In the genomic region with DNA sequence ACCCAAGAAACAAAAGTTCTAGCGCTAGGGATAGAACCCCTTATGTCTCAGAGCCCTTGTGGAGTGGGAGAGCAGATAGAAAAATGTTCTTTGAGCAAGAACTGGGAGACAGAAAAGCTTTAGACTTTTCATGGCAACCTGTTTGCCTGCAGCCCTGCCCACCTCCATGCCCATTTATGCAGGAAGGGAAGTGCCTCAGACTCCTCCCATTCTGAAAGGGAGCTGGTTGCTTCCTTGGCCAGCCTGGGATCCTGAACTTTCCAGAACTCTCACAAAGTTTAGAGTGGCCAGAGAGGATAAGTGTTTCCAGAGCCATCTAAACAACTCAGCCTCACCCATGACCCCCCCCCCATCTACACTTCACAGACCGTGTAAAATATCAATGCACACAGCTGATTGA, we compare ENCODE assay signal across 12 mouse cellular contexts. TPM values are rescaled to one million over a fixed set of nuclear protein-coding genes. Genes with fewer than 3 reads are reported as not detected.
DNase-seq lines count a peak whose midpoint lies in the region; ATAC-seq and TF ChIP-seq lines count a peak whose summit lies in the region.
"Had no signal": no experiment of that assay in that cellular context is flagged by ENCODE, and none has a peak within 500 bp of the region (broad histone marks: within the 10 kb centered on the region; RNA-seq: fewer than 3 reads in every experiment).

No protein-coding gene starts in this region.

- peaks cover 21% of the 10 kb centered on the region for H3K4me1 ChIP-seq in bone marrow macrophage, adult 2 months (ENCODE audit: control insufficient read depth, insufficient read depth, low read length)
- H3K4me1 ChIP-seq in intestine, postnatal 0 days (replicated peaks; ENCODE audit: control insufficient read depth, insufficient read depth, low read length) = peaks cover 19% of the 10 kb centered on the region; the same call in 1 of the 2 replicates
- H3K4me1 ChIP-seq in midbrain, embryonic 13.5 days (replicated peaks) = peaks cover 9% of the 10 kb centered on the region; the same call in 1 of the 2 replicates

- no peak for DNase-seq in layer of hippocampus, adult 2 months (ENCODE audit: low spot score in 2 of 2)
- DNase-seq in layer of hippocampus, adult 9-10 months (ENCODE audit: low spot score) = no peak
- peak; percentile 60 for DNase-seq in lung, postnatal 25 days (ENCODE audit: low spot score)
- no peak for DNase-seq in layer of hippocampus, adult 11-12 months (ENCODE audit: low spot score)
- DNase-seq: layer of hippocampus, postnatal 36 days had no signal

- peaks cover 50% of the 10 kb centered on the region for H3K36me3 ChIP-seq in intestine, postnatal 0 days (ENCODE audit: control insufficient read depth, insufficient read depth)
- peaks cover 42% of the 10 kb centered on the region for H3K36me3 ChIP-seq in midbrain, embryonic 13.5 days

- H3K4me3 ChIP-seq in layer of hippocampus, adult 2 months = no peak overlapping the region
- H3K4me3 ChIP-seq in bone marrow macrophage, adult 2 months (ENCODE audit: insufficient read depth, low read length) = peak overlapping the region; percentile 76
- peak overlapping the region; percentile 37 for H3K4me3 ChIP-seq in intestine, postnatal 0 days (ENCODE audit: low read depth, low read length)
- no peak overlapping the region for H3K4me3 ChIP-seq in midbrain, embryonic 13.5 days (replicated peaks)

- no peaks in the 10 kb centered on the region for H3K9me3 ChIP-seq in intestine, postnatal 0 days (ENCODE audit: control insufficient read depth)
- no peaks in the 10 kb centered on the region for H3K9me3 ChIP-seq in midbrain, embryonic 13.5 days

- 0 out of 2 replicates have a peak overlapping the region, but pooled peaks have one; percentile 24 for H3K9ac ChIP-seq in intestine, postnatal 0 days (ENCODE audit: low read depth, low read length)
- H3K9ac ChIP-seq in midbrain, embryonic 13.5 days (replicated peaks) = no peak overlapping the region

- no peaks in the 10 kb centered on the region for H3K27me3 ChIP-seq in intestine, postnatal 0 days (replicated peaks; ENCODE audit: control insufficient read depth, insufficient read depth, low read length)
- H3K27me3 ChIP-seq in midbrain, embryonic 13.5 days = peaks cover 43% of the 10 kb centered on the region

- H3K27ac ChIP-seq in layer of hippocampus, adult 2 months = peak overlapping the region; percentile 80
- H3K27ac ChIP-seq in bone marrow macrophage, adult 2 months (ENCODE audit: insufficient read depth, low read depth, low read length) = peak overlapping the region; percentile 87
- peak overlapping the region; percentile 91 for H3K27ac ChIP-seq in intestine, postnatal 0 days (ENCODE audit: low read depth, low read length)
- H3K27ac ChIP-seq in midbrain, embryonic 13.5 days = no peak overlapping the region

- no peak for TF ChIP-seq POLR2A in bone marrow macrophage, adult 2 months (IDR thresholded peaks at IDR 0.05; ENCODE audit: borderline replicate concordance, low read depth, low read length)

- ATAC-seq in intestine, postnatal 0 days = no peak
- no peak for ATAC-seq in erythroblast, adult 5-6 weeks (replicated peaks; ENCODE audit: low FRiP score, poor library complexity, severe bottlenecking)
- ATAC-seq in midbrain, embryonic 13.5 days = no peak

- 13% methylated on average over 2 of the region's 2 CpGs for WGBS in intestine, postnatal 0 days
- 33% methylated on average over 2 of the region's 2 CpGs for WGBS in midbrain, embryonic 13.5 days

- TF ChIP-seq CTCF in layer of hippocampus, adult 2 months (conservative IDR thresholded peaks at IDR 0.05) = no peak
- no peak for TF ChIP-seq CTCF in bone marrow macrophage, adult 2 months (IDR thresholded peaks at IDR 0.05; ENCODE audit: low read depth, low read length)
- no peak for TF ChIP-seq CTCF in intestine, postnatal 0 days (IDR thresholded peaks at IDR 0.05; ENCODE audit: low read depth)

- H3K4me2 ChIP-seq in intestine, postnatal 0 days (replicated peaks; ENCODE audit: low read depth) = peak overlapping the region; percentile 66
- H3K4me2 ChIP-seq in midbrain, embryonic 13.5 days (replicated peaks) = no peak overlapping the region

RNA-seq across cellular contexts. Expression of gene Tor4a, which starts 0.5 kb away (rescaled TPM):
- total RNA-seq in layer of hippocampus, adult 2 months (2021) = 1 to 10 TPM; 2.2 to 3.0 TPM
- 72.2 and 73.2 TPM in 2 replicates for polyA plus RNA-seq in bone marrow macrophage, adult 2 months (2012; ENCODE audit: insufficient read depth, insufficient read length, missing spikeins)
- polyA plus RNA-seq in intestine, postnatal 0 days (2015; fragmentation: Nextera tagmentation; extraction: Ambion mirVana) = 12.0 and 12.6 TPM in 2 replicates
- 3.1 and 5.0 TPM in 2 replicates for total RNA-seq in erythroblast, adult 5-6 weeks (2015; ENCODE audit: low replicate concordance)
- total RNA-seq in erythroblast, adult 5-6 weeks (2017; ENCODE audit: low replicate concordance) = 6.7 and 7.4 TPM in 2 replicates
- polyA plus RNA-seq in midbrain, embryonic 13.5 days (2015; fragmentation: Nextera tagmentation; extraction: Ambion mirVana) = 1.1 and 1.2 TPM in 2 replicates

RNA-seq across cellular contexts. Expression of gene Nelfb, which starts 14.1 kb away (rescaled TPM):
- total RNA-seq in layer of hippocampus, adult 2 months (2021) = 10 to 100 TPM; 57.0 to 58.5 TPM
- 33.3 and 35.7 TPM in 2 replicates for polyA plus RNA-seq in bone marrow macrophage, adult 2 months (2012; ENCODE audit: insufficient read depth, insufficient read length, missing spikeins)
- 41.4 and 45.6 TPM in 2 replicates for polyA plus RNA-seq in intestine, postnatal 0 days (2015; fragmentation: Nextera tagmentation; extraction: Ambion mirVana)
- 0.77 and 6.1 TPM in 2 replicates for total RNA-seq in erythroblast, adult 5-6 weeks (2015; ENCODE audit: low replicate concordance)
- 19.5 and 25.7 TPM in 2 replicates for total RNA-seq in erythroblast, adult 5-6 weeks (2017; ENCODE audit: low replicate concordance)
- 113 and 117 TPM in 2 replicates for polyA plus RNA-seq in midbrain, embryonic 13.5 days (2015; fragmentation: Nextera tagmentation; extraction: Ambion mirVana)

RNA-seq across cellular contexts. Expression of gene Nrarp, which starts 16.6 kb away (rescaled TPM):
- total RNA-seq in layer of hippocampus, adult 2 months (2021) = 10 to 100 TPM; 21.3 to 21.9 TPM
- not detected in 2 replicates for polyA plus RNA-seq in bone marrow macrophage, adult 2 months (2012; ENCODE audit: insufficient read depth, insufficient read length, missing spikeins)
- 15.9 and 16.5 TPM in 2 replicates for polyA plus RNA-seq in intestine, postnatal 0 days (2015; fragmentation: Nextera tagmentation; extraction: Ambion mirVana)
- not detected in 2 replicates for total RNA-seq in erythroblast, adult 5-6 weeks (2015; ENCODE audit: low replicate concordance)
- 0.51 TPM in 1 of 2 replicates, not detected in the other for total RNA-seq in erythroblast, adult 5-6 weeks (2017; ENCODE audit: low replicate concordance)
- polyA plus RNA-seq in midbrain, embryonic 13.5 days (2015; fragmentation: Nextera tagmentation; extraction: Ambion mirVana) = 26.8 and 33.9 TPM in 2 replicates

RNA-seq across cellular contexts. Expression of gene Stpg3, which starts 17.2 kb away (rescaled TPM):
- under 1 TPM in 1 of 2 experiments, not detected in 1; 0.33 TPM for total RNA-seq in layer of hippocampus, adult 2 months (2021)
- not detected in 2 replicates for polyA plus RNA-seq in bone marrow macrophage, adult 2 months (2012; ENCODE audit: insufficient read depth, insufficient read length, missing spikeins)
- polyA plus RNA-seq in intestine, postnatal 0 days (2015; fragmentation: Nextera tagmentation; extraction: Ambion mirVana) = not detected in 2 replicates
- not detected in 2 replicates for total RNA-seq in erythroblast, adult 5-6 weeks (2015; ENCODE audit: low replicate concordance)
- total RNA-seq in erythroblast, adult 5-6 weeks (2017; ENCODE audit: low replicate concordance) = 0.34 TPM in 1 of 2 replicates, not detected in the other
- not detected in 2 replicates for polyA plus RNA-seq in midbrain, embryonic 13.5 days (2015; fragmentation: Nextera tagmentation; extraction: Ambion mirVana)
- total RNA-seq: gastrocnemius, postnatal 10 days; layer of hippocampus, postnatal 36 days had no signal
- polyA plus RNA-seq: cortical plate, adult 2 months; neural tube, embryonic 14.5 days had no signal

RNA-seq across cellular contexts. Expression of gene Fam166a, which starts 21.4 kb away (rescaled TPM):
- not detected for total RNA-seq in layer of hippocampus, adult 2 months (2021)
- polyA plus RNA-seq in bone marrow macrophage, adult 2 months (2012; ENCODE audit: insufficient read depth, insufficient read length, missing spikeins) = not detected in 2 replicates
- polyA plus RNA-seq in intestine, postnatal 0 days (2015; fragmentation: Nextera tagmentation; extraction: Ambion mirVana) = 0.78 and 1.4 TPM in 2 replicates
- total RNA-seq in erythroblast, adult 5-6 weeks (2015; ENCODE audit: low replicate concordance) = not detected in 2 replicates
- total RNA-seq in erythroblast, adult 5-6 weeks (2017; ENCODE audit: low replicate concordance) = not detected in 2 replicates
- polyA plus RNA-seq in midbrain, embryonic 13.5 days (2015; fragmentation: Nextera tagmentation; extraction: Ambion mirVana) = 0.89 TPM in 1 of 2 replicates, not detected in the other
- total RNA-seq: gastrocnemius, postnatal 10 days; layer of hippocampus, postnatal 36 days had no signal

Comparison
In these comparisons a context has a peak if more than half of its experiments do, and no peak if none do; other contexts are left out.
1. H3K4me3 ChIP-seq: peak in bone marrow macrophage, adult 2 months (single experiment) and intestine, postnatal 0 days (single experiment); none in layer of hippocampus, adult 2 months (single experiment) and midbrain, embryonic 13.5 days (single experiment).
2. RNA of gene Nrarp, which starts 16.6 kb away (polyA plus RNA-seq): 26.8 to 33.9 TPM in midbrain, embryonic 13.5 days and 15.9 to 16.5 TPM in intestine, postnatal 0 days; not detected in bone marrow macrophage, adult 2 months; every median in the first group is over 10 times any median in the second.